Mouse (Mus musculus) gastrocnemius, postnatal 25 days (tissue): ENCODE measurements around the gene Lars2. TPM values are rescaled to one million over a fixed set of nuclear protein-coding genes. Genes with fewer than 3 reads are reported as not detected.
"Not testable (repeated sequence)": the region's sequence is repeated elsewhere in the genome, so short reads cannot be mapped to it uniquely, and the experiment has no call there.

ENCODE experiments used
- DNase-seq: peaks from one replicate; pipeline ENCODE4 v3.0.0; 2022
- total RNA-seq, 2 experiments: library from RNA; stranded (reverse); gene quantifications; 1 replicate in 1 of 2; 2 replicates in 1 of 2; pipeline ENCODE4 v1.2.3; 2021

Gene Lars2
- total RNA-seq, 2 experiments from 2014 or later: 42.2 to 49.0 TPM

GRCm38 (mm10) chr9:123391140-123391849 lies 24.6 kb downstream of the Lars2 start:
- no peak for DNase-seq

GRCm38 (mm10) chr9:123394856-123395255 lies 28.1 kb downstream of the Lars2 start:
- DNase-seq: no peak

- no peak for DNase-seq
Measured at GRCm38 (mm10) chr9:123397701-123398100, 31.0 kb downstream of the Lars2 start.

GRCm38 (mm10) chr9:123402215-123402614 lies 35.5 kb downstream of the Lars2 start:
- no peak for DNase-seq

GRCm38 (mm10) chr9:123403031-123403430 lies 36.3 kb downstream of the Lars2 start:
- no peak for DNase-seq

- no peak for DNase-seq
Measured at GRCm38 (mm10) chr9:123405231-123405630, 38.5 kb downstream of the Lars2 start.

GRCm38 (mm10) chr9:123408771-123409170 lies 42.0 kb downstream of the Lars2 start:
- no peak for DNase-seq

GRCm38 (mm10) chr9:123429863-123430262 lies 63.1 kb downstream of the Lars2 start:
- no peak for DNase-seq

GRCm38 (mm10) chr9:123430973-123431372 lies 64.2 kb downstream of the Lars2 start:
- DNase-seq: no peak

GRCm38 (mm10) chr9:123438223-123438622 lies 71.5 kb downstream of the Lars2 start:
- DNase-seq: no peak

GRCm38 (mm10) chr9:123440230-123441058 lies 73.7 kb downstream of the Lars2 start:
- DNase-seq: peak; percentile 31

GRCm38 (mm10) chr9:123447101-123447500 lies 80.4 kb downstream of the Lars2 start:
- not testable (repeated sequence) for DNase-seq

GRCm38 (mm10) chr9:123448594-123448993 lies 81.9 kb downstream of the Lars2 start:
- DNase-seq: no peak

GRCm38 (mm10) chr9:123450174-123450573 lies 83.4 kb downstream of the Lars2 start:
- DNase-seq: no peak

- DNase-seq: no peak
Measured at GRCm38 (mm10) chr9:123451772-123452171, 85.0 kb downstream of the Lars2 start.

- DNase-seq: no peak
Measured at GRCm38 (mm10) chr9:123456634-123457602, 90.2 kb downstream of the Lars2 start.

GRCm38 (mm10) chr9:123457603-123458002 lies 90.9 kb downstream of the Lars2 start:
- DNase-seq: peak; percentile 23

- DNase-seq: no peak
Measured at GRCm38 (mm10) chr9:123467141-123467620, 100.5 kb downstream of the Lars2 start.

GRCm38 (mm10) chr9:123468406-123469085 lies 101.8 kb downstream of the Lars2 start:
- no peak for DNase-seq

GRCm38 (mm10) chr9:123469087-123469486 lies 102.4 kb downstream of the Lars2 start:
- no peak for DNase-seq

- DNase-seq: no peak
Measured at GRCm38 (mm10) chr9:123473377-123473776, 106.7 kb downstream of the Lars2 start.
